Mouse (Mus musculus): ENCODE measurements around the gene F2rl1. TPM values are rescaled to one million over a fixed set of nuclear protein-coding genes. Genes with fewer than 3 reads are reported as not detected.
A peak's percentile ranks its signal among the peaks of the same experiment; 100 is the strongest.
"Not testable (repeated sequence)": the region's sequence is repeated elsewhere in the genome, so short reads cannot be mapped to it uniquely, and the experiment has no call there.

The F2rl1 gene
- total RNA-seq, 2 experiments from 2014 or later, result 0.30 to 1.7 TPM

GRCm38 (mm10) chr13:95534131-95534561 lies 9.1 kb upstream of the F2rl1 start:
- DNase-seq (ENCODE audit: low spot score), result no peak

- DNase-seq (ENCODE audit: low spot score), result no peak
These were observed 8.6 kb upstream of the F2rl1 start for GRCm38 (mm10) chr13:95533640-95534039.

- not testable (repeated sequence) for DNase-seq (ENCODE audit: low spot score)
These were observed 8.1 kb upstream of the F2rl1 start for GRCm38 (mm10) chr13:95533121-95533520.

- DNase-seq (ENCODE audit: low spot score), result no peak
These were observed 6.4 kb upstream of the F2rl1 start for GRCm38 (mm10) chr13:95531273-95532045.

- no peak for DNase-seq (ENCODE audit: low spot score)
These were observed 4.2 kb upstream of the F2rl1 start for GRCm38 (mm10) chr13:95529246-95529645.

GRCm38 (mm10) chr13:95524424-95524673 lies 678 bp downstream of the F2rl1 start:
- DNase-seq (ENCODE audit: low spot score), result no peak

GRCm38 (mm10) chr13:95523659-95524423 lies 1.2 kb downstream of the F2rl1 start:
- DNase-seq (ENCODE audit: low spot score), result peak; percentile 34

GRCm38 (mm10) chr13:95522176-95522575 lies 2.9 kb downstream of the F2rl1 start:
- DNase-seq (ENCODE audit: low spot score), result no peak

GRCm38 (mm10) chr13:95521029-95521428 lies 4.0 kb downstream of the F2rl1 start:
- no peak for DNase-seq (ENCODE audit: low spot score)

- DNase-seq (ENCODE audit: low spot score), result no peak
These were observed 10.3 kb downstream of the F2rl1 start for GRCm38 (mm10) chr13:95514756-95515155.

- no peak for DNase-seq (ENCODE audit: low spot score)
These were observed 15.0 kb downstream of the F2rl1 start for GRCm38 (mm10) chr13:95510054-95510453.

- no peak for DNase-seq (ENCODE audit: low spot score)
These were observed 21.6 kb downstream of the F2rl1 start for GRCm38 (mm10) chr13:95503279-95503917.

- no peak for DNase-seq (ENCODE audit: low spot score)
These were observed 28.4 kb downstream of the F2rl1 start for GRCm38 (mm10) chr13:95496601-95497000.

- no peak for DNase-seq (ENCODE audit: low spot score)
These were observed 30.2 kb downstream of the F2rl1 start for GRCm38 (mm10) chr13:95494812-95495211.

- DNase-seq (ENCODE audit: low spot score), result no peak
These were observed 31.7 kb downstream of the F2rl1 start for GRCm38 (mm10) chr13:95493296-95493695.

GRCm38 (mm10) chr13:95491327-95491726 lies 33.7 kb downstream of the F2rl1 start:
- no peak for DNase-seq (ENCODE audit: low spot score)

GRCm38 (mm10) chr13:95484664-95485063 lies 40.4 kb downstream of the F2rl1 start:
- DNase-seq (ENCODE audit: low spot score), result no peak

- DNase-seq (ENCODE audit: low spot score), result peak; percentile 75
These were observed 43.6 kb downstream of the F2rl1 start for GRCm38 (mm10) chr13:95481428-95481827.

GRCm38 (mm10) chr13:95478671-95479413 lies 46.2 kb downstream of the F2rl1 start, which contains the start of gene S100z:
S100z (minus strand) TSS chr13:95478721.
- DNase-seq (ENCODE audit: low spot score), result no peak

GRCm38 (mm10) chr13:95477173-95477572 lies 47.9 kb downstream of the F2rl1 start:
- no peak for DNase-seq (ENCODE audit: low spot score)

GRCm38 (mm10) chr13:95475124-95475523 lies 49.9 kb downstream of the F2rl1 start:
- no peak for DNase-seq (ENCODE audit: low spot score)

- DNase-seq (ENCODE audit: low spot score), result no peak
These were observed 50.7 kb downstream of the F2rl1 start for GRCm38 (mm10) chr13:95474294-95474693.
